Mouse (Mus musculus) heart, adult 2 months (tissue): ENCODE measurements at regions not wholly inside any gene's neighbourhood (a gene's known extent, or its start where the extent isn't known, plus 50 kb on each side); places are given as distances from the start of the nearest gene placed in this dataset.

Experiments used
- CTCF ChIP-seq: fragments of 200-600 bp; IDR thresholded peaks from 2 replicates; pipeline ENCODE4 v1.8.1; 2022; ENCODE audit warnings: antibody characterized with exemption, mild to moderate bottlenecking, moderate library complexity
- EP300 ChIP-seq: fragments of 200-500 bp; IDR thresholded peaks from 2 replicates; pipeline ENCODE4 v1.6.1; 2011; ENCODE audit warnings: low read depth, low read length, control low read depth; ENCODE audit not compliant: insufficient read depth
- POLR2A ChIP-seq: fragments of 200-500 bp; IDR thresholded peaks from 2 replicates; pipeline ENCODE4 v1.6.1; 2011; ENCODE audit warnings: mild to moderate bottlenecking, low read depth, low read length, control low read depth; ENCODE audit not compliant: insufficient read depth

DNA sequence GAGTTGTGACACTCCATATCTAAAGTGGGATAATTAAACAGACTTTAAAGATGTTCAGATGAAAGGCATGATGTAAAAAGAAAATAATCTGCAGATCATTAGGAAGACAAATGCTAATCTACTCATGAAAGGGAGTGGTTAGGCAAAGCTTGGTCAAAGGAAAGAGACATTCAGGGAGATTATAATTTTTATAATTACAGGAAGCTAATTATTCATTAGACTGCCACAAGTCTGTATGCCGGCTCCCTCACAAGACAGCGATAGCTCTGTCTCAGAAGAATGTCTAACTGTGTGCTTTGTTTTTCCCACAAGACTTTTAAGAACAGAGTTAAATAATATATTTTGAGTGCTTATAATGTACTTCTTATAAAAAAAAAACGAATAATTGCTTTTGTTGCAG lies 541.5 kb downstream of the Adgrl2 start:
- TF ChIP-seq CTCF, result no peak
- no peak for TF ChIP-seq POLR2A
- TF ChIP-seq EP300, result no peak
